Mouse (Mus musculus) adrenal gland, postnatal 36 days (tissue): ENCODE results near the gene Ppp1r18. TPM values are rescaled to one million over a fixed set of nuclear protein-coding genes. Genes with fewer than 3 reads are reported as not detected.

Experiments used
- DNase-seq, 2 experiments: peaks; one replicate each; pipeline ENCODE4 v3.0.0; 2021; ENCODE audit warnings: mixed read lengths in 1 of 2
- total RNA-seq, 2 experiments: library from RNA; stranded (reverse); gene quantifications; 2 replicates each; pipeline ENCODE4 v1.2.3; 2021

Ppp1r18 gene
- total RNA-seq, 2 experiments from 2014 or later = 26.1 to 35.1 TPM

GRCm38 (mm10) chr17:35869346-35870067 lies 4.1 kb downstream of the Ppp1r18 start:
- peak; percentile 53 to 71 for DNase-seq

DNA sequence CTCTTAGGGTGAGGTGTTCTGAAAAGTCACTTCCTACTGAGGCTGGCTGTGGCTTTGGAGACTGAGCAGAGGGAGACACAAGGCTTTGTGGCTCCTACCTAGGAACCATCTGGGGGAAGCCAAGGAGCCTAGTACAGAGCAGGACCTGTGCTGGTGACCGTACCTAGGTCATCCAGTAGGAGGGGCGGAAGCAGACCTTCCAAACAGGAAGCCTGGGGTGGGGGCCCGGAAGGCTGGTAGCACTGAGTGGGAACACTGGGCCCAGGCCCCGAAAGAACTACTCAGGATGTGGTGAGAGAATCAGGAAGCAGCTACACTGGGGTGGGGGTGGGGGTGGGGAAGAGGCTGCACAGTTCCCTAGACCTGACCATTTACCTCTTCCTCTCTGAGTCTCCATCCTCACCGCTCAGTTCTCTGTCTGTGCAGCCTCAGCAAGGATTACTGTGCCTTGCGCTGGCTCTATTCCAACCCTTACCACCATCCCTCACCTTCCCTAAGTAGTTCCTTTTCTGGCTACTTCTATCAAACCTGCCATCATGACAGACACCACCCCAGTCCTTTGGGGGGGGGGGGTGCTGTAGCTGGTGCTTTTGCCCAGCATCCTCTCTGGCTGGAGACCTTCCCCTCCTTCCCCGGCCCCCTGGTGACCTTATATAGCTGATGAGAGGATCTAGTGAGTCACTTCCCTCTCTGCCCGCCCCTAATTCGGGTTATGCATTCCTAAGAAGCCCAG lies 4.9 kb downstream of the Ppp1r18 start:
- DNase-seq = peak; percentile 70 to 81

- DNase-seq = peak; percentile 32 to 40
Measured at GRCm38 (mm10) chr17:35870884-35871696, 5.7 kb downstream of the Ppp1r18 start.

GRCm38 (mm10) chr17:35873774-35874519 lies 8.6 kb downstream of the Ppp1r18 start:
- peak; percentile 94 to 96 for DNase-seq

DNA sequence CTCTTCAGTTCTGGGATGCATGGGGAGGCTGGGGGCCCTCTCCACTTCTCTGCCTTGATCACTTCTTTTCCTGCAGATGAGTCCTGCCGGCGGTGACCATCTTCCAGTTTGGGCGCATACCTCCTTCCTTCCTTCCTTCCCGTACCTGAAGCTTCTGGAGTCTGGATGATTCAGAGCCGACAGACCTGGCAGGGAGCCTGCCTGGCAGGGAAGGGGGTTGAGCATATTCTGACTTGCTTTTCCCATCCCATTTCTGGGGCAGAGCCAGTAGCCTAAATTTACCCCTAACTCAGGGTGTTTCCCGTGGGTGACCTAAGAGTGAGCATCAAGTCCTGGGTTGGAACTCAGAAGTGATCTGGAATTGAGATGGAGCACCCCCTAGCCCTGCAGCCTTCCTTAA lies 9.3 kb downstream of the Ppp1r18 start:
- DNase-seq = peak in 1 of 2 experiments; percentile 33

DNA sequence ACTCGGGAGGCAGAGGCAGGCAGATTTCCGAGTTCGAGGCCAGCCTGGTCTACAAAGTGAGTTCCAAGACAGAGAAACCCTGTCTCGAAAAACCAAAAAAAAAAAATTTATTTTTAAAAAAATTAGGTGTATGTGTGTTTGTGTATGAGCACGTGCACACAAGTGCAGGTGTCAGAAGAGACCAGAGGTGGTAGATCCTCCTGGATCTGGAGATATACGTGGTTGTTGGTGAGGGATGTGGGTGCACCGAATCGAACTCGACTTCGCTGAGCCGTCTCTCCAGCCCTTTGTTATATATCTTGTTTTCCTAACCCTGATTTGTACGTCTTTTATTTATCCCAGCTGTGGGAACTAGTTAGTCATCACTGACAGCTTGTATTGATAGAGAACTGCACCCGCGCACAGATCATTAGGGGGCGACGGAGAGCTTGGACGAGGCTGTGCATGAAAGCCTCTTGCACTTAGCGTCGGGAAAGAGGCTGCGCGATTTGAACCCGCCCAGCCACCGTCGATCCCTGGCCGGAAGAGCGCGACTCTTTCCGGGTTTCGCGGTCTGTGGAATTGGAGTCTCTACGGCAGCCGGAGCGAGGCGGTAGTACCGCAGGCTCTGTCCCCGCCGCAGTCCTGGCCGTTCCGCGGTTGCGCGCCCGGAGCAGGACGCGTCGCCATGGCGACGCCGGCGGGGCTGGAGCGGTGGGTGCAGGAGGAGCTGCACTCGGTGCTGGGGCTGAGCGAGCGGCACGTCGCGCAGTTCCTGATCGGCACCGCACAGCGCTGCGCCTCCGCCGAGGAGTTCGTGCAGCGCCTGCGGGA lies 14.1 kb downstream of the Ppp1r18 start, which contains the start of gene Dhx16:
Gene Dhx16 (plus strand): TSS at position 575 of the 813 bp plus-strand sequence.
- DNase-seq = peak; percentile 96 to 98

- DNase-seq = no peak
Measured at GRCm38 (mm10) chr17:35882924-35883323, 17.5 kb downstream of the Ppp1r18 start.

DNA sequence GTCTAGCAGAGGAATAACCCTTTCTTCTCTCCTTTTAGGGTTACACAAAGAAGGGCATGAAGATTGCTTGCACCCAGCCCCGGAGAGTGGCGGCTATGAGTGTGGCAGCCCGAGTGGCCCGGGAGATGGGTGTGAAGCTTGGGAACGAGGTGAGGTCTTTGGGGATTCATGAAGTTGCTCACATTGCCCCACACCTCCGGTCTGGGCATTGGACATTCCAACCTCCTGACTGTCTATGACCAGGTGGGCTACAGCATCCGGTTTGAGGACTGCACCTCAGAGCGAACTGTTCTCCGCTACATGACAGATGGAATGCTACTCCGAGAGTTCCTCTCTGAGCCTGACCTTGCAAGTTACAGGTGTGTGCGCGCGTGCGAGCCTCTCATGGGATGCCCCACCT lies 18.4 kb downstream of the Ppp1r18 start:
- no peak for DNase-seq

GRCm38 (mm10) chr17:35887725-35888124 lies 22.3 kb downstream of the Ppp1r18 start:
- DNase-seq = no peak

DNA sequence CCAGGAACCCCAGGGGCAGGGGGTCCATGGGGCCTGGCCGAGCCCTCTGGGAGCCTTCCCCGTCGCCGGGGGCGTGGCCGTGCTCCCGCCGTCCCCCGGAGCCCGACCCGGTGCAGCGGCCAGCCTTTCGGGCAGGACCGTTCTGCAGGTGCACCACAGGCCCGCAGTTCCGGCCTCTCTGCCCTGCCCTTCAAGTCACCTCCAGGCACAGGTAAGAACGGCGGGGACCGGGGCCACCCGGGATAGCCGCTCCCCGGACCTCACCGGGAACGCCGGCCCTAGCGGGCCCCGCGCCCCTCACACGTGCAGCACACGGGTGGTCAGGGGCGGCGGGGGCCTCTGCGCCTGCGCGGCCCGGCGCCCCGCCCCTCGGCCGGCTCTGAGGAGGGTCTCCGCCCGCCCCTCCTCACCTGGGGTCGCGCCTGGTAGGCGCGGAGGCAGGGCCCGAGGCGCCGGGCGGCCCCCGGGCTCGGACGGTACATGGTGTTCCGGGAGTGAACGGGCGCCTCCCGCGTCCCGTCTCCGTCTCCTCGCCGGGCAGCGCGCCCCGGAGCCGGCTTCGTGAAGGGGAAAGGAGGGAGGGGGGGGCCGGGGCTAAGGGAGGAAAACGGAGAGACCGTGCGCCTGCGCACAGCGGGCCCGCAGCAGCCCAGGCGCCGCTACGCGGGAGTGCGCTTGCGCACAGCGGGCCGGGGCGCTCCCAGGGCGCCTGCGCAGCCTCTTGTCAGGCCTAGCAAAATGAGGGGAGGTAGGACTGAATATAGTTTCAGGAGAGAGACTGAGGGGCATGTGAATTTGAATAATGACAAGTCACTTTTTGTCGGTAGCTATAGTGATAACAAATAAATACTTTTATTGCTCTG lies 31.6 kb downstream of the Ppp1r18 start, which contains the start of gene 2310061I04Rik:
Gene 2310061I04Rik (minus strand): TSS at position 651 of the 863 bp plus-strand sequence.
- DNase-seq = peak; percentile 93 to 95

DNA sequence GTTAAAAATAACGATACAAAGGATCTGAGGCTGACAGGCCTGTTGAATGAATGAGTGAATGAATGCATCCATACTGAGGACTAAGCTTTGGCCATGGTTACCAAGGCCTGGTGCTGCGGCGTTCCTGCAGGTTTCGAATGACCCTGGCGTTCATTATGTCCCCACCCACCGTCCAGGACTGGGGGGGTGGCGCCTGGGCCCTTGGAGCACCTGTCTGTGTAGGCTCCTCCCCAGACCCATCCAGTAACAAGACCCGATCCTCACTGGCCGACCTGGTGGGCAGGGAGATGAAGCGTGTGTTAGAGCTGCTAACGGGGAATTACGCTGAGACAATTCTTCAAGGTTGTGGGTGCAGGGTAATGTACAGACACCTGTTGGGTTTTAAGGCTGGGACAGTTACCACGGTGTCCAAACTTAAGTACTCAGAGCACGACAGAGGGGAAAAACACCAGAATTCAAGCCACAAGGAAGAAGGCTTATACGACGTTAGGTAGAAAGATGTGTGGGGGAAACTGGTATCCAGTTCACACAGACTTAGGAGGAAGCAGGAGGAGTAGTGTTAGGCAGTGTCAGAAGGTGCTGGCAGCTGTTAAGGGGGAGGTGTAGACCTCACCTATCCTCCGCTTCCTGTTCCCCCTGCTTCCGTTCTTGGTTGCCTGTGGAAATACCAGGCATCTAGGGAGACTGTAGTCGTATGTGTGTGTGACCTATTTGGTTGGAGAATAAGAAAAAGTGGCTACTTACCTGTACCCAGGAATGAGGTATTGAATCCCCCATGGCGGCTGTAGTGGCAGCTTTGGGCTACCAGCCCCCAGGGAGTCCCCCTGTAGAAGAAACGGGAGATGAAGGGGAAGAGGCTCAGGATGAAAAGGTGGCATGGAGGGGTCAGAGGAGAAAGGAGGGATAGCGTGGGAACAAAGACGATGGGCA lies 32.5 kb downstream of the Ppp1r18 start:
- DNase-seq = no peak

DNA sequence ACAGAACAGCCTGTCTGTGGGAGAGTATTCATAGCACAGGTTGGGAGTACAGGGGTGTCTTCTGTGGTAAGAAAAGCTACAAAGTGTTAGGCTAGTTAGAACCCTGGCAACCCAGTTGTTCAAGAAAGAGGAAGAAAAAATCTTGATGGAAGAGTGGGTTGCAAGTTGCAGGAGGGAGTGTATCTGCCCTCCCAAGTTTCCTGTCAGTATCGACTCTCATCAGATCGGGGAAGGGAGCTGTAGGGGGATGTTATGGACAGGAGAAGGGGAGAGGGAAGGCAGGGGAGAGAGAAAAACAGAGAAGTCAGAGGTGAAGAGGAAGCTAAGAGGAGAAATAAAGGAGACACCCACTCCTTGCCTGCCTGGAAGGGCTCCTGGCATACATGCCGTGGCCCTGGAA lies 35.2 kb downstream of the Ppp1r18 start:
- no peak for DNase-seq

GRCm38 (mm10) chr17:35903343-35903991 lies 38.1 kb downstream of the Ppp1r18 start:
- peak; percentile 43 to 47 for DNase-seq

DNA sequence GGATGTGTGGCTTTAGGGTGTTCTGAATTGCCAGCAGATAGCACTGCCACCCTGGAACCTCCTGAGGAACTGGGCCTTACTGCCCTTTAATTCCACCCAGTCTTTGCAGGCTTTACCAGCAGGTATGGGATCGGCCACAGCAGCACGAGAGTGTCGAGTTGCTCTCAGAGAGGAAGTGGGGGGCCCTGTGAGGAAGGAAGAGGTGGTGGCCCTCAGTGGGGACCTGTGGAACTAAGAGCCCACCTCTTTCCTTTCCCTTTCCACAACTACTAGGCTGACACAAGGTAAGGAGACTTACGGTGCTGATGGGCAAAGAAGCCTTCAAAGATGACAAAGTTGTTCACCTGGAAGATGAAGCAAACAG lies 38.6 kb downstream of the Ppp1r18 start:
- DNase-seq = no peak

- DNase-seq = no peak
Measured at GRCm38 (mm10) chr17:35905587-35905986, 40.2 kb downstream of the Ppp1r18 start.

- no peak for DNase-seq
Measured at GRCm38 (mm10) chr17:35907609-35908008, 42.2 kb downstream of the Ppp1r18 start.

GRCm38 (mm10) chr17:35909186-35909918 lies 44.0 kb downstream of the Ppp1r18 start:
- peak in 1 of 2 experiments; percentile 15 for DNase-seq
